Mouse (Mus musculus) lung, postnatal 0 days (tissue): Measurements from ENCODE around the gene Sav1.

Source experiments
- CTCF ChIP-seq: IDR thresholded peaks from 2 replicates; pipeline ENCODE4 v1.5.1; 2016; ENCODE audit warnings: antibody characterized with exemption, mild to moderate bottlenecking
- EP300 ChIP-seq: IDR thresholded peaks from 2 replicates; pipeline ENCODE4 v1.6.1; 2016; ENCODE audit warnings: antibody characterized with exemption, mild to moderate bottlenecking, control low read depth

- no peak; the same call in 1 of the 2 replicates for TF ChIP-seq CTCF
- no peak for TF ChIP-seq EP300
Observed at GRCm38 (mm10) chr12:69986786-69987497, at the start of gene Sav1.
